In the genomic region with DNA sequence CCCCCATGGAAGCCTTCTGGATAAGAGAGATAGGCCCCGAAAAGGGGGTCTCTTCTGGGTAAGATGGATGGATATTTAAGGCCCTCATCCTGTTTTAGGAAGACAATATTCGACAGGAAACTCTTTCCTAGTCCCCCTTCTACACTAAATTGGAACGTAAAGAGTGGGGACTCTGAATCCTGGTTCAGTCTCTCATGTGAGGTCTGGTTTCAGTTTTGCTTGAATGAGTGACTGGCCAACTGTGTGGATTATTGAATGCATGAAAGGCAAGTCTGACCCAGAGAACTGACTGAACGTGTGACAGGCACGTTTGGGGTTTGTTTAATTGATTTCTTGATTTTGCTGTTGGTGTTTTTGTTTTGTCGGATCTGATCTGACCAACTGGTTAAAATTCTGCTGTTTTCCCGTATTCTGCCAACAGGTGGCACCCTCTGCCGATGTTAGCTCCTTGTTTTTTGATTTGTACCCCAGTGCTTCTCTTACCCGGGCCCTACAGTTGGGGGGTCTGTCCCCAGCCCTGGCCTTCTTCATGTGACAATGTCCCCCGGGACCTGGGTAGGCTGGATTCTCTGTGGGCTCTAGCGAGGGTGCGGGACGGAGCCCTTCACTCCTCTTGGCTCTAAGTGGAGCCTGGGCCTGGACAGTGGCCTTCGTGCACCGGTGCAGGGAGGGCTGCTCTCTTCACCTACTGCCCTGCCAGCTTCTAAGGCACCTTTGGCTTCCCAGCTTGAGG, we compare ENCODE assay signal across 8 mouse cellular contexts. TPM values are rescaled to one million over a fixed set of nuclear protein-coding genes. Genes with fewer than 3 reads are reported as not detected.
A peak's percentile ranks its signal among the peaks of the same experiment; 100 is the strongest.
DNase-seq lines count a peak whose midpoint lies in the region; ATAC-seq and TF ChIP-seq lines count a peak whose summit lies in the region.

No protein-coding gene starts in this region.

- TF ChIP-seq EP300 in heart, postnatal 0 days (IDR thresholded peaks at IDR 0.05; ENCODE audit: low read depth), result no peak

- no peaks in the 10 kb centered on the region for H3K27me3 ChIP-seq in forebrain, embryonic 13.5 days
- H3K27me3 ChIP-seq in heart, postnatal 0 days (ENCODE audit: control insufficient read depth, insufficient read depth, low read length), result no peaks in the 10 kb centered on the region
- H3K27me3 ChIP-seq in liver, embryonic 16.5 days (ENCODE audit: control insufficient read depth, insufficient read depth, low read depth, low read length), result no peaks in the 10 kb centered on the region
- no peaks in the 10 kb centered on the region for H3K27me3 ChIP-seq in neural tube, embryonic 12.5 days (replicated peaks)

- H3K36me3 ChIP-seq in ES-E14 (ENCODE audit: control insufficient read depth, insufficient read depth, low read length, poor library complexity, severe bottlenecking), result no peaks in the 10 kb centered on the region
- H3K36me3 ChIP-seq in forebrain, embryonic 13.5 days (ENCODE audit: poor library complexity, severe bottlenecking), result no peaks in the 10 kb centered on the region
- no peaks in the 10 kb centered on the region for H3K36me3 ChIP-seq in heart, postnatal 0 days (replicated peaks; ENCODE audit: control insufficient read depth, insufficient read depth, low read length)
- no peaks in the 10 kb centered on the region for H3K36me3 ChIP-seq in liver, embryonic 16.5 days (ENCODE audit: control insufficient read depth, insufficient read depth)
- no peaks in the 10 kb centered on the region for H3K36me3 ChIP-seq in neural tube, embryonic 12.5 days

- in situ Hi-C loops in ES-E14 (cut with MboI; ENCODE audit: low sequenced_read_pairs in 2 of 2, unreplicated experiment in 2 of 2), result loop anchor here (5.0 to 25.0 kb wide), 7 partner anchors 52 to 423 kb away; partner anchors contain the start of gene Kcnk16 (in 1 of the 2)

- H3K9me3 ChIP-seq in ES-E14 (ENCODE audit: control insufficient read depth, insufficient read depth, low read depth, low read length), result 0 out of 2 replicates have a peak, but pooled peaks cover 2% of the 10 kb centered on the region
- no peaks in the 10 kb centered on the region for H3K9me3 ChIP-seq in forebrain, embryonic 13.5 days (replicated peaks)
- no peaks in the 10 kb centered on the region for H3K9me3 ChIP-seq in heart, postnatal 0 days (replicated peaks; ENCODE audit: control insufficient read depth, low read length)
- no peaks in the 10 kb centered on the region for H3K9me3 ChIP-seq in liver, embryonic 16.5 days (replicated peaks; ENCODE audit: control insufficient read depth, low read length)
- H3K9me3 ChIP-seq in neural tube, embryonic 12.5 days, result no peaks in the 10 kb centered on the region

- peak; percentile 69 for DNase-seq in ES-E14 (ENCODE audit: low read depth, low spot score)
- DNase-seq in heart, postnatal 0 days (ENCODE audit: low spot score), result peak; percentile 33
- peak; percentile 54 to 86 for DNase-seq in kidney, postnatal 36 days
- DNase-seq in thymus, postnatal 0 days (ENCODE audit: low spot score), result peak; percentile 77

- H3K4me2 ChIP-seq in forebrain, embryonic 13.5 days, result peak overlapping the region; percentile 53
- peak overlapping the region; percentile 48 for H3K4me2 ChIP-seq in heart, postnatal 0 days (ENCODE audit: low read depth, low read length)
- peak overlapping the region; percentile 46 for H3K4me2 ChIP-seq in liver, embryonic 16.5 days (ENCODE audit: low read depth, low read length)
- peak overlapping the region; percentile 54 for H3K4me2 ChIP-seq in neural tube, embryonic 12.5 days (replicated peaks)

- no peak overlapping the region for H3K9ac ChIP-seq in ES-E14 (ENCODE audit: insufficient read depth, low read depth, low read length, poor library complexity, severe bottlenecking)
- H3K9ac ChIP-seq in forebrain, embryonic 13.5 days, result peak overlapping the region; percentile 43; the same call in 1 of the 2 replicates
- H3K9ac ChIP-seq in heart, postnatal 0 days (replicated peaks; ENCODE audit: low read depth, low read length), result 0 out of 2 replicates have a peak overlapping the region, but pooled peaks have one; percentile 23
- peak overlapping the region; percentile 44; the same call in 1 of the 2 replicates for H3K9ac ChIP-seq in liver, embryonic 16.5 days (ENCODE audit: low read depth, low read length)
- no peak overlapping the region for H3K9ac ChIP-seq in neural tube, embryonic 12.5 days

- TF ChIP-seq CTCF in heart, postnatal 0 days (IDR thresholded peaks at IDR 0.05; ENCODE audit: low read depth), result peak; percentile 82

- peak; percentile 79 for ATAC-seq in cerebellum, adult (ENCODE audit: insufficient number of reproducible peaks, low FRiP score, low TSS enrichment)
- ATAC-seq in forebrain, embryonic 13.5 days, result peak; percentile 76; the same call in 1 of the 2 replicates
- ATAC-seq in heart, postnatal 0 days (ENCODE audit: insufficient read depth, low read depth), result no peak
- no peak for ATAC-seq in liver, embryonic 16.5 days (ENCODE audit: low read depth)
- peak; percentile 58; the same call in 1 of the 2 replicates for ATAC-seq in neural tube, embryonic 12.5 days (ENCODE audit: low FRiP score, low read depth)

- peaks cover 0 to 2% of the 10 kb centered on the region in 2 experiments; a peak in 1 of 4 replicates for H3K4me1 ChIP-seq in ES-E14 (ENCODE audit: control insufficient read depth in 2 of 2, insufficient read depth in 2 of 2, low read length in 2 of 2, poor library complexity in 1 of 2)
- H3K4me1 ChIP-seq in forebrain, embryonic 13.5 days, result peaks cover 19% of the 10 kb centered on the region
- H3K4me1 ChIP-seq in heart, postnatal 0 days (ENCODE audit: control insufficient read depth, insufficient read depth), result no peaks in the 10 kb centered on the region
- H3K4me1 ChIP-seq in liver, embryonic 16.5 days (ENCODE audit: control insufficient read depth, low read depth, low read length), result no peaks in the 10 kb centered on the region; the same call in 1 of the 2 replicates
- H3K4me1 ChIP-seq in neural tube, embryonic 12.5 days, result peaks cover 3% of the 10 kb centered on the region; the same call in 1 of the 2 replicates

- H3K27ac ChIP-seq in ES-E14 (ENCODE audit: insufficient read depth, low read depth, low read length, poor library complexity, severe bottlenecking), result no peak overlapping the region
- no peak overlapping the region for H3K27ac ChIP-seq in forebrain, embryonic 13.5 days
- H3K27ac ChIP-seq in heart, postnatal 0 days (ENCODE audit: low read depth), result no peak overlapping the region
- no peak overlapping the region for H3K27ac ChIP-seq in liver, embryonic 16.5 days (ENCODE audit: low read length)
- no peak overlapping the region for H3K27ac ChIP-seq in neural tube, embryonic 12.5 days

- 22% methylated on average over 15 of the region's 15 CpGs for WGBS in forebrain, embryonic 13.5 days
- WGBS in heart, postnatal 0 days, result 16% methylated on average over 15 of the region's 15 CpGs
- 26% methylated on average over 15 of the region's 15 CpGs for WGBS in liver, embryonic 16.5 days (ENCODE audit: insufficient replicate concordance)
- 23% methylated on average over 15 of the region's 15 CpGs for WGBS in neural tube, embryonic 12.5 days

- no peak overlapping the region for H3K4me3 ChIP-seq in ES-E14 (ENCODE audit: insufficient read depth in 1 of 2, low read depth in 1 of 2, low read length in 2 of 2, poor library complexity in 1 of 2, severe bottlenecking in 1 of 2)
- H3K4me3 ChIP-seq in forebrain, embryonic 13.5 days, result no peak overlapping the region
- peak overlapping the region; percentile 35 for H3K4me3 ChIP-seq in heart, postnatal 0 days (ENCODE audit: low read depth, low read length)
- H3K4me3 ChIP-seq in liver, embryonic 16.5 days (ENCODE audit: low read depth, low read length), result peak overlapping the region; percentile 44
- H3K4me3 ChIP-seq in neural tube, embryonic 12.5 days, result no peak overlapping the region

TF ChIP-seq in ES-E14, 5 proteins besides CTCF, POLR2A, EP300 and RAD21:
- no peak for TF ChIP-seq MAFK (IDR thresholded peaks at IDR 0.05; ENCODE audit: insufficient read depth, low read depth, low read length)
- TF ChIP-seq ZC3H11A (IDR thresholded peaks at IDR 0.05; ENCODE audit: borderline replicate concordance, low read depth, low read length), result peak; percentile 84
- TF ChIP-seq CHD2 (IDR thresholded peaks at IDR 0.05; ENCODE audit: low read depth, low read length), result no peak
TF ChIP-seq in ES-E14: peak in this region for 1.

RNA-seq across cellular contexts. Expression of gene Rtraf, which starts 16.1 kb away (rescaled TPM):
- 87.8 and 118 TPM in 2 replicates for total RNA-seq in ES-E14 (2012; rRNA removed)
- polyA plus RNA-seq in forebrain, embryonic 13.5 days (2015; fragmentation: Nextera tagmentation; extraction: Ambion mirVana), result 258 and 265 TPM in 2 replicates
- 61.8 and 73.8 TPM in 2 replicates for total RNA-seq in heart, postnatal 0 days (2014; rRNA removed; ENCODE audit: low replicate concordance)
- 177 and 183 TPM in 2 replicates for polyA plus RNA-seq in heart, postnatal 0 days (2015; fragmentation: Nextera tagmentation; extraction: Ambion mirVana)
- 58.5 and 61.2 TPM in 2 replicates for polyA plus RNA-seq in liver, embryonic 16.5 days (2015; fragmentation: Nextera tagmentation; extraction: Ambion mirVana)
- 231 TPM in 2 replicates for polyA plus RNA-seq in neural tube, embryonic 12.5 days (2016; fragmentation: Nextera tagmentation; extraction: Ambion mirVana)
- polyA plus RNA-seq in thymus, postnatal 0 days (2015; fragmentation: Nextera tagmentation; extraction: Ambion mirVana), result 206 and 214 TPM in 2 replicates

Comparison
In these comparisons a context has a peak if more than half of its experiments do, and no peak if none do; other contexts are left out.
1. H3K4me3 ChIP-seq: peak in heart, postnatal 0 days (single experiment) and liver, embryonic 16.5 days (single experiment); none in ES-E14 (0 of 2), forebrain, embryonic 13.5 days (single experiment) and neural tube, embryonic 12.5 days (single experiment).
2. H3K9ac ChIP-seq: peak in forebrain, embryonic 13.5 days (single experiment), heart, postnatal 0 days (single experiment) and liver, embryonic 16.5 days (single experiment); none in ES-E14 (single experiment) and neural tube, embryonic 12.5 days (single experiment).
3. ATAC-seq: peak in cerebellum, adult (single experiment), forebrain, embryonic 13.5 days (single experiment) and neural tube, embryonic 12.5 days (single experiment); none in heart, postnatal 0 days (single experiment) and liver, embryonic 16.5 days (single experiment).
4. Peak in every context shown above with its lines, with median percentiles within 50 percentile points of each other: DNase-seq and H3K4me2 ChIP-seq.